Mouse (Mus musculus): Measurements from ENCODE around the gene Dmkn. TPM values are rescaled to one million over a fixed set of nuclear protein-coding genes. Genes with fewer than 3 reads are reported as not detected.

Dmkn gene
- polyA plus RNA-seq, 1 experiment from 2014 or later = 0.38 TPM

DNA sequence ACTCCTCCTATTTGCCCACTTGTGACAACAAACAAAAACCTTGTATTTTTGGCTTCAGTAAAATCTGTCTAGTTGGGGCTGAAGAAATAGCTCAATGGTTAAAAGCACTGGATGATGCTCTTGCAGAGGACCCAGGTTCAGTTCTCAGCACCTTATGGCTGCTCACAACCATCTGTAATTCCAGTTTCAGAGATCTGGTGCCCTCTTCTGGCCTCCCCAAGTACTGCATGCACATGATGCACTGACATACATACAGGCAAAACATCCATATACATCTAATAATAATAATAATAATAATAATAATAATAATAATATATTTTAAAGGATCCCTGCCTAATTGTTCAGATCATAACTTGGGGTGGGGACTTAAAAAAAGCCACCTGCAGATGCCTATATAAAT lies 37.1 kb downstream of the Dmkn start:
- ATAC-seq (ENCODE audit: low FRiP score, low read depth) = no peak
- Histone ChIP-seq H3K27ac (no peak overlapping the region), H3K4me1 (no peaks in the 10 kb centered on the region), H3K9me3 (peaks cover 14% of the 10 kb centered on the region; the same call in 1 of the 2 replicates), H3K4me3 (no peak overlapping the region), H3K36me3 (no peaks in the 10 kb centered on the region), H3K9ac (no peak overlapping the region), H3K27me3 (replicated peaks) (no peaks in the 10 kb centered on the region), H3K4me2 (replicated peaks) (no peak overlapping the region)

DNA sequence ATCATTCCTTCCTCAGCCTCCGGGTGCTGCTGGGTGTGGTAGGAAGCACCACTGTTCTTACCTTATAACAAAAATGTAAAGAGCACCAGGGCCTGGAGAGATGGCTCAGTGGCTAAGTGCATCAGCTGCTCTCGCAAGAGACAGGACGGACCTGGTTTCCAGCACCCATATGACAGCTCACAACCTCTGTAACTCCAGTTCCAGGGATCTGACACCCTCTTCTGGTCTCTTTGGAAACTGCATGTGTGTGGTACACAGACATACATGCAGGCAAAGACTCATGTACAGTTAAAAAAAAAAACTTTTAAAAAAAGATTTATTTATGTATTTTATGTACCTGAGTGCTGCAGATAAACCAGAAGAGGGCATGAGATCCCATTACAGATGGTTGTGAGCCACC lies 39.7 kb downstream of the Dmkn start:
- no peak for ATAC-seq (ENCODE audit: low FRiP score, low read depth)
- Histone ChIP-seq H3K4me2 (replicated peaks) (no peak overlapping the region), H3K27me3 (replicated peaks) (no peaks in the 10 kb centered on the region), H3K9me3 (peaks cover 14% of the 10 kb centered on the region; the same call in 1 of the 2 replicates), H3K4me3 (no peak overlapping the region), H3K4me1 (no peaks in the 10 kb centered on the region), H3K36me3 (no peaks in the 10 kb centered on the region), H3K27ac (no peak overlapping the region), H3K9ac (no peak overlapping the region)
- 94% methylated on average over 3 of the region's 3 CpGs for WGBS

DNA sequence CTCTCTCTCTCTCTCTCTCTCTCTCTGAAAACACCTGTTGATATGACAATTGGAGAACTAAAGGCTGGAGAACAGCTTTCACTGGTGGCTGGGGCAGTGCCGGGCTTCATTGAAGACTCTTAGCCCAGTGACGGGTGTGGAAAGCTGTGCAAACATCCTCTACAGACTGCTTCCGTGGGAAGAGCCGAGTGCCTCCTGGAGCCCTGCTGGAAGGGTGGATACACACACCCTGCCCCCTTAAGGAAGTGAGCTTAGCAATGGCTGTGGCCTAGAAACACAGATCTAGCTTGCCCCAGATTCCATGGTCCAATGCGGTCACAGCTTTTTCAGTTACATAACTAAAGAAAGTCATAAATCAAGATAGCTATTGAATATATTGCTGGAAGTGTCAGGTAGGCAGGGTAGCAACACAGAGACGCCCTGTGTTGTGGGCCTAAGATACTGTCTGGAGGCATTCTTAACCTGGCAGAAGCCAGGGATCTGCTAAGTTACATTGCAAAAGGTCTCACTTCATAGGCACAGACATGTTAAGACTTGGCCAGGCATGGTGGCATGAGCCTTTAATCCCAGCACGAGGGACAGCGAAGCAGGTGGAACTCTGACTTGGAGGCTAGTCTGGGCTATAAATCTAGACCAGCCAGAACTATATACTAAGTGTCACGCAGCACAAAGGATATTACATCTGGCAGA lies 40.6 kb downstream of the Dmkn start:
- no peak overlapping the region for H3K9ac ChIP-seq
- no peaks in the 10 kb centered on the region for H3K36me3 ChIP-seq
- 85% methylated on average over 9 of the region's 9 CpGs for WGBS
- no peak overlapping the region for H3K4me2 ChIP-seq (replicated peaks)
- ATAC-seq (ENCODE audit: low FRiP score, low read depth) = no peak
- H3K27ac ChIP-seq = no peak overlapping the region
- H3K4me3 ChIP-seq = no peak overlapping the region
- no peaks in the 10 kb centered on the region for H3K4me1 ChIP-seq
- no peaks in the 10 kb centered on the region for H3K27me3 ChIP-seq (replicated peaks)
- peaks cover 14% of the 10 kb centered on the region; the same call in 1 of the 2 replicates for H3K9me3 ChIP-seq

DNA sequence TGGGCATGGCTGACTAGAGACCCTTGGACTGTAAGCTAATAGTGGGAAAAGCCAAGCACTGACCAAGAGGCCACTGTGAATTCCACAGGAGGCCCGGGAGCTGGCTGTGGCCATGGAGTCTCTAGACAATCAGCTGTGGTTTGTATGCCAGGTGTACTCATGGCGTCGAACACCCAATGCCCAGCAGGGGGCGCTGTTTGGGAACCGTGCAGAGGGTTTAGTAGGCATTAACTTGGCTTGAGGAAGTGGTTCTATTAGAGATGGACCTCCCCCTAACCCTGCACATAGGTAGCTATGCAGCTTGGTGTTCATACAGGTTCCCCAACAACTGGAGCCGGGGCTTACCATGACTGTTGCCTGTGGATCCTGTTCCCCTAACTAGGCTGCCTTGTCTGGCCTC lies 42.4 kb downstream of the Dmkn start:
- no peak for ATAC-seq (ENCODE audit: low FRiP score, low read depth)
- 46% methylated on average over 6 of the region's 6 CpGs for WGBS
- Histone ChIP-seq H3K36me3 (no peaks in the 10 kb centered on the region), H3K27ac (no peak overlapping the region), H3K4me2 (replicated peaks) (no peak overlapping the region), H3K27me3 (replicated peaks) (no peaks in the 10 kb centered on the region), H3K4me1 (no peaks in the 10 kb centered on the region), H3K4me3 (no peak overlapping the region), H3K9me3 (peaks cover 10% of the 10 kb centered on the region; the same call in 1 of the 2 replicates), H3K9ac (no peak overlapping the region)

DNA sequence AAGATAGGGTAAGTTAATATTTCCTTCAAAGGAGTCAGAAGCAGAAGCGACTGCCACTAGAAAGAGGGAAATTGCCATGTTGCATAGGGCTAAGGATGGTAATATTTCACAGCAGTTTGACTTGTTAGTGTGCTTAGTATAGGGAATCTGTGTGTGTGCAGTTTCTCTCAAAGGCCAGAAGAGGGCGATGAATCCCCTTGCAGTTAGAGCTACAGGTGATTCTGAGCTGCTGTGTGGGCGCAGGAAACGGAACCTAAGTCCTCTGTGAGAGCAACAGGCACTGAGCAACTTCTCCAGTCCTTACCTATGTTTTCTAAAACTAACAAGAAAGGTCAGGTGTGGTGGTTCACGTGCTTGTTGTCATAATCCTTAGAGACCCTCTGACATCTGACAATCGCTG lies 46.8 kb downstream of the Dmkn start:
- ATAC-seq (ENCODE audit: low FRiP score, low read depth) = no peak
- no peak overlapping the region for H3K4me3 ChIP-seq
- H3K9me3 ChIP-seq = peaks cover 4% of the 10 kb centered on the region; the same call in 1 of the 2 replicates
- no peaks in the 10 kb centered on the region for H3K36me3 ChIP-seq
- no peaks in the 10 kb centered on the region for H3K4me1 ChIP-seq
- H3K9ac ChIP-seq = no peak overlapping the region
- 58% methylated on average over 6 of the region's 6 CpGs for WGBS
- no peak overlapping the region for H3K4me2 ChIP-seq (replicated peaks)
- H3K27me3 ChIP-seq (replicated peaks) = no peaks in the 10 kb centered on the region
- no peak overlapping the region for H3K27ac ChIP-seq

DNA sequence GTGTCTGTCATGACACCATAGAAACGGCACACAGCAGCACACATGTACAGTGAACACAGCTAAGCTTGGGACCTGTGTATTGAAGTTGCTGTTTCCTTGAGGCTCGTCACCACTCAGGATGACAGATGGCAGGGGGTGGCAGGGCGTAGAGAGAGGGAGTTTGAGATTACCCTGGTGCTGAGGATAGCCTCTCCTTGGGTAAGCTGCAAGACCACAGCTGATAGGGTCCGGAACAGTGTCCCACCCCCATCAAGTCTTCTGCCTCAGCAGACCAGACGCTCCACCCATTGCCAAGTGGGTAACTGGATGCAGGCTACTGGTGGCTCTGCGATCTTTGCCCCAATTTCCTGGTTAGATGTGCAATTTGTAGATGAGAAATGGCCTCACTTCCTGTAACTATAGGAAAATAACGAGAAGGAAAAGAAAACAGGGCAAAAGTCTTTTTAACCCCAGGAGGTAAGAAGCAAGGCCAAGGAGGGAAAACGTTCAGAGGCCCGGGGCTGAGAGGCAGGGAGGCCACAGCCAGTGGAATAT lies 48.3 kb downstream of the Dmkn start:
- H3K27me3 ChIP-seq (replicated peaks) = no peaks in the 10 kb centered on the region
- no peak for ATAC-seq (ENCODE audit: low FRiP score, low read depth)
- WGBS = 66% methylated on average over 9 of the region's 9 CpGs

DNA sequence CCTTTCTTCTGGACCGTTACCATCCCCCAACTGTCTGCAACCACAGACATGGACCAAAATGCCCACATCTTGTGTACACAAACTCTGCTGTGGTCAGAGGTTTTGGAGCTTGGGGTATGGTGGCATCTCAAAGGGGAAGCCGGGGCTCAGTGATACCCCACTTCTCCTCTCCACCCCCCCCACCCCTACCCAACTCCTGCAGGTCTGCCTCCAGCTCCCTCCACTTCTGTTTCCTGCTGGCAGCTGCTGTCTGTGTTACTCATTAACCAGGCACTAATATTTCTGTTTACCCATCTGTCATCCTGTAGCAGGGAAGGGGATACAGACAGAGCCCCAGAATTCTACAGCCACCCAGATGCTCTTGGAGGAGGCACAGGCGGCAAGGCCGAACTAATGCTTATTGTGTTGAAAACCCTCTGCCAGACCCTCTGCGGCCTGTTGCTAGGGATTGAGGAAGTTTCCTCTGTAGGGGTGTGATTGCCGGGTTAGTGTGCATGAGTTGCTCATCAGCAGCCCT lies 48.8 kb downstream of the Dmkn start:
- 57% methylated on average over 6 of the region's 6 CpGs for WGBS
- no peak overlapping the region for H3K27ac ChIP-seq
- no peak overlapping the region for H3K9ac ChIP-seq
- H3K4me3 ChIP-seq = no peak overlapping the region
- H3K9me3 ChIP-seq = peaks cover 4% of the 10 kb centered on the region; the same call in 1 of the 2 replicates
- no peaks in the 10 kb centered on the region for H3K27me3 ChIP-seq (replicated peaks)
- ATAC-seq (ENCODE audit: low FRiP score, low read depth) = no peak
- no peaks in the 10 kb centered on the region for H3K4me1 ChIP-seq
- H3K36me3 ChIP-seq = no peaks in the 10 kb centered on the region
- no peak overlapping the region for H3K4me2 ChIP-seq (replicated peaks)

More for the DNA sequence above, 48.3 kb downstream of the Dmkn start:
- Histone ChIP-seq H3K9ac (no peak overlapping the region), H3K27ac (no peak overlapping the region), H3K36me3 (no peaks in the 10 kb centered on the region), H3K4me2 (replicated peaks) (no peak overlapping the region), H3K9me3 (peaks cover 4% of the 10 kb centered on the region; the same call in 1 of the 2 replicates), H3K4me3 (no peak overlapping the region), H3K4me1 (no peaks in the 10 kb centered on the region)

DNA sequence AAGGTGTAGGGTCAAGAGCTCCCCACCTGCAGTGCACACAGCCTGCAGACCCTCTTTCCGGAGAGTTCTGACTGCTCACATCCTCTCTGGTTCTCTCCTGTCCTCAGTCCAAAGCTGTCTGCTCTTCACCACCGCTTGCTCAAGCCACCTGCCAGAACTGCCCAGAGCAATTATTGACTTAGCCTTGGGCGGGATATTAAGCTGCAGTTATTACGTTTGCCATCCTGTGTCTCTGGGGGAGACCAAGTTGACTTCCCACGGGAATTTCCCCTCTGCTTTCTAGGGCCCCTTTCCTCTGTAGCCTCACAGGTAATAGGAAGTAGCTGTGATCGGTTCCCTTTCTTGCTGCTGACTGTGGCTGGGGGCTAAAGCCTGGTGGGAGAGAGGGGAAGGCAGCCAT lies 56.6 kb downstream of the Dmkn start:
- Histone ChIP-seq H3K27ac (no peak overlapping the region), H3K9me3 (no peaks in the 10 kb centered on the region), H3K4me1 (no peaks in the 10 kb centered on the region), H3K4me2 (replicated peaks) (no peak overlapping the region), H3K27me3 (replicated peaks) (no peaks in the 10 kb centered on the region), H3K36me3 (no peaks in the 10 kb centered on the region), H3K4me3 (no peak overlapping the region), H3K9ac (no peak overlapping the region)
- ATAC-seq (ENCODE audit: low FRiP score, low read depth) = no peak
- WGBS = 75% methylated on average over 6 of the region's 6 CpGs

DNA sequence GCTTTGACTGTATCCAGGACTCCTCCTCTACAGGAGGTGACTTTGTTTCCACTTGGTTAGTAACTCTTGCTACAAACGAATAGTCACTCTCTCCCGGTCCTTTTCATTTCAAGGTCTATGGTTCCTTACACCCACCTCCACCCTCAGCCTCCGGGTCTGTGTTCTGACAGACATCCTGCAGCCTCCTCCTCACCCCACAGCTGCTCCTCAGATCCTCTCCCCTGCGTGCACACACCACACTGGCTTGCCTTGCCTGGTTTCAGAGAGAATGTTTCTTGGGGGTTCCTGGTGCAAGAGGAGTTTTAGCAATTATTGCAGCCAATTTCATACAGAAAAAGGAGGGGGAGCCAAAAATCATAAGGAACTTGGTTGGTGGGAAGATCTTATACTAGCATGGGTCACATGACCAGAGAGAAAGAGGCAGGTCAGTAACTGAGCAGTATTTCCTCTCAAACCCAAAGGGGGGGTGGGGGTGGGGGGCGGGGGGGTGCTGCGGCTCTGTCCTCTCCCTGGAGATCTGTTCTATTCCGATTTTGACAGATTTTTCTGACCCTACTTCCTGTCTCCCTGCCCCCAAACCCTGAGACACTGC lies 57.4 kb downstream of the Dmkn start:
- H3K27ac ChIP-seq = no peak overlapping the region
- ATAC-seq (ENCODE audit: low FRiP score, low read depth) = no peak
- H3K4me3 ChIP-seq = no peak overlapping the region
- no peaks in the 10 kb centered on the region for H3K4me1 ChIP-seq
- no peak overlapping the region for H3K9ac ChIP-seq
- H3K4me2 ChIP-seq (replicated peaks) = no peak overlapping the region
- no peaks in the 10 kb centered on the region for H3K9me3 ChIP-seq
- no peaks in the 10 kb centered on the region for H3K27me3 ChIP-seq (replicated peaks)
- WGBS = 74% methylated on average over 7 of the region's 7 CpGs
- no peaks in the 10 kb centered on the region for H3K36me3 ChIP-seq

DNA sequence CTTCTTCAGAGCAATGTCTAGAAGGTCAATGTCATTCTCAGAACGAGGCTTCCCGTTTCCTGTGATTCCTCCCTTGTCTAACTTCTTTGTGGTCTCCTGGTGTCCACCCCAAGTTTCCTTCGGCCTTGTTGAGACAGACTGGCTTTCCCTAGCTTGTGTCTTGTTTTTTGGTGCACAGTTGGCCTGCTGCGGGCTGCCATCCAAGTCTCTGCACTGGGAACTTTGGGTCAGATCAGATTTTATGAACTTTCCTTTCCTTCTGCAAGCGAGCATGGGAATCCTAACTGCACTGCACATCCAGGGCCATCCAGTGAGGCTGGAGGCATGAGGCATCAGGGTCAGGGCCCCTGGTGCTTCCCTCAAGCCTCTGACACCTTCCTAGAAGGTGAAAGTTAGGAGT lies 58.0 kb downstream of the Dmkn start:
- no peak for ATAC-seq (ENCODE audit: low FRiP score, low read depth)
- no peak overlapping the region for H3K9ac ChIP-seq
- H3K27me3 ChIP-seq (replicated peaks) = no peaks in the 10 kb centered on the region
- 74% methylated on average over 5 of the region's 5 CpGs for WGBS
- H3K36me3 ChIP-seq = no peaks in the 10 kb centered on the region
- no peak overlapping the region for H3K4me3 ChIP-seq
- H3K4me2 ChIP-seq (replicated peaks) = no peak overlapping the region
- H3K9me3 ChIP-seq = no peaks in the 10 kb centered on the region
- H3K27ac ChIP-seq = no peak overlapping the region
- no peaks in the 10 kb centered on the region for H3K4me1 ChIP-seq

DNA sequence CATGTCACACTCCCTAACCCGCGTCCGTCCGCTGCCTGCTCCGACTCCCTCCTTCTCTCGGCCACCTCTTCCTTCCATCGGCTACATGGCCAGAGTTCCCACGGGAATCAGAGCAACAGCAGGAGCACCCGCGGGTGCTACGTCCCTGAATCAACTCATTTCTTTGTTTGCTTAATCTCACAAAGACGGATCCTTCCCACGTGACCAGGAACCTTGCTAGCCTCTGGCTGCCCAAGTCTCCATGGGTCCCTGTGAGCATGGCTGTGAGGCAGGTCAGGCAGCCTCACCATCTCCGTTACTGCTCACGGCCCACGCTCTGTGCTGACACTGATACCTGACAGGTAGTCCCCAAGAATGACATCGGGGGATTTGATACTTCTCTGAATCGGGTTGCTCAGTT lies 60.1 kb downstream of the Dmkn start, which contains the start of gene Ffar2:
Gene Ffar2, minus strand, starts transcription at position 101 of the 400 bp plus-strand sequence.
- no peaks in the 10 kb centered on the region for H3K27me3 ChIP-seq (replicated peaks)
- WGBS = 90% methylated on average over 18 of the region's 18 CpGs

DNA sequence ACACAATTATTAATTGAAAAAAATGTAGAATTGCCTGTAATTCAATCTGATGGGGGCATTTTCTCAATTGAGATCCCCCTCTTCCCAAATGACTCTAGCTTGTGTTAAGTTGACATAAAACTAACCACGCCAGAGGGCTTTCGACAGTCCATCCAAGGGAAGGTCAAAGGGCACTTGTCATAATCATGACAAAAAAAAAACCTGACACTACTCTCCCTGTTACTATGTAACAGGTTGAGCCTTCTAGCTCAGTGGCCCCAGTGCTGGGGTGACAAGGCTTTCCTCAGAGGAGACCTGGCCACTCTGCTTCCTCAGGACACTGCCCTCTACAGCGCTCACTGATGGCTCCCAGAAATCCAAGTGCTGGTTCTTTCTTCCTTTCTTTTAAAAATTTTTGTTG lies 60.8 kb downstream of the Dmkn start:
- Histone ChIP-seq H3K27me3 (replicated peaks) (no peaks in the 10 kb centered on the region), H3K4me2 (replicated peaks) (no peak overlapping the region), H3K4me1 (no peaks in the 10 kb centered on the region), H3K27ac (no peak overlapping the region), H3K9me3 (no peaks in the 10 kb centered on the region), H3K36me3 (no peaks in the 10 kb centered on the region), H3K4me3 (no peak overlapping the region), H3K9ac (no peak overlapping the region)
- no peak for ATAC-seq (ENCODE audit: low FRiP score, low read depth)
- 93% methylated on average over 3 of the region's 3 CpGs for WGBS

More for the DNA sequence above, 60.1 kb downstream of the Dmkn start, which contains the start of gene Ffar2:
- Histone ChIP-seq H3K4me2 (replicated peaks) (no peak within 1 kb of the TSS), H3K9ac (no peak within 1 kb of the TSS), H3K27ac (no peak within 1 kb of the TSS), H3K9me3 (no peaks in the 10 kb centered on the region), H3K4me3 (no peak within 1 kb of the TSS), H3K36me3 (no peaks in the 10 kb centered on the region), H3K4me1 (no peaks in the 10 kb centered on the region)
- ATAC-seq (ENCODE audit: low FRiP score, low read depth) = no peak
